Mouse (Mus musculus) retina, embryonic 14.5 days (tissue): ENCODE results near the gene Mmp9.

Experiments used
- DNase-seq: peaks from one replicate; pipeline ENCODE4 v3.0.0-alpha.2; 2015; ENCODE audit warnings: low spot score

Gene Mmp9

GRCm38 (mm10) chr2:164994156-164994555 lies 53.6 kb downstream of the Mmp9 start:
- DNase-seq, result no peak

DNA sequence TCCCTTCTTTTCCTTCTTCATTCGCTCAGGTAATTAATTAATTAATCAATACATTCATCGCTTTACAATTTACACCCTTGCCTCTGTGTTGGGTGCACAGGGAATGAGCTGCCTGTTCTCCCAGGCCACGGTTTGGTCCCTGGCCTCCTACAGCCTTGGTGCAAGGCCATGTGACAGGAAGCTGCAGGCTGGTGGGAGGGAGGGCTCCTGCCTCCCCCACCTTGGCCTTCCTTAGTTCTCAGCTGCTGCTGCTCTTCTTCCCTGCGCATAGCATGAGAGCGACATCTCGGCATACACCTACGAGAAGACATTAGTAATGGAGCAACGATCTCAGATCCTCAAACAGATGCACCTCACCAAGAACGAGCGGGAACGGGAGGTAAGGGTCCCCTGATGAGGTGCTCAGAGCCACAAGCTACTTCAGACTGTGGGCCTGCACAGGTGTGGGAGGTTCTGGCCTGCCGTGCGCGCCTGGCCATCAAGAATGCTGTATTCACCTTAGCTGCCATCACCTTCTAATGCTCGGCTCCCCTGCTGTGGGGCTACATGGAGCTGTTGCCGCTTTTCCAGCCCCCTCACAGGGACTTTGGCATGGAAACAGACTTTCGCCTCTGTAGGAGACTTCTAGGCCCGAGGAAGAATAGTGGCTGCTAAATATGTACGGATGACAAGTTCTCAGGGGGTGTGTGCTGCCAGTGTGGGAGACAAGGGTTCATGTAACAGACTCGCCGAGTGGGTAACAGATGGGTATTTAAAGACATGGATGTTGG lies 54.3 kb downstream of the Mmp9 start:
- DNase-seq, result no peak

DNA sequence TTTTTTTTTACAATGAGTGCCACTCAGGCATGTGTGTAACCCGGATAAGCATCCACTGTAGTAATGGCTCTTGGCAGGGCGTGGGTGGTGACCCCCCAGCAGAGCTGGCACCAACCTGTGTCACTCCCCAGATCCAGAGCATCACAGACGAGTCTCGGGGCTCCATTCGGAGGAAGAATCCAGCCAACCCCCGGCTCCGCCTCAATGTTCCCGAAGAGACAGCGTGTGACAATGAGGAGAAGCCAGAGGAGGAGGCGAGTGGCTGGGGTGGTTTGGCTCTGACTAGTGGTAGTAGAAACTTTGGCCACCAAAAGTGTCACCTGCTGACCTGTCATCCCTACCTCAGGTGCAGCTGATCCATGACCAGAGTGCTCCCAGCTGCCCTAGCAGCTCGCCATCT lies 55.4 kb downstream of the Mmp9 start:
- DNase-seq, result no peak

- DNase-seq, result peak; percentile 31
Observed at GRCm38 (mm10) chr2:164996848-164997720, 56.5 kb downstream of the Mmp9 start.

DNA sequence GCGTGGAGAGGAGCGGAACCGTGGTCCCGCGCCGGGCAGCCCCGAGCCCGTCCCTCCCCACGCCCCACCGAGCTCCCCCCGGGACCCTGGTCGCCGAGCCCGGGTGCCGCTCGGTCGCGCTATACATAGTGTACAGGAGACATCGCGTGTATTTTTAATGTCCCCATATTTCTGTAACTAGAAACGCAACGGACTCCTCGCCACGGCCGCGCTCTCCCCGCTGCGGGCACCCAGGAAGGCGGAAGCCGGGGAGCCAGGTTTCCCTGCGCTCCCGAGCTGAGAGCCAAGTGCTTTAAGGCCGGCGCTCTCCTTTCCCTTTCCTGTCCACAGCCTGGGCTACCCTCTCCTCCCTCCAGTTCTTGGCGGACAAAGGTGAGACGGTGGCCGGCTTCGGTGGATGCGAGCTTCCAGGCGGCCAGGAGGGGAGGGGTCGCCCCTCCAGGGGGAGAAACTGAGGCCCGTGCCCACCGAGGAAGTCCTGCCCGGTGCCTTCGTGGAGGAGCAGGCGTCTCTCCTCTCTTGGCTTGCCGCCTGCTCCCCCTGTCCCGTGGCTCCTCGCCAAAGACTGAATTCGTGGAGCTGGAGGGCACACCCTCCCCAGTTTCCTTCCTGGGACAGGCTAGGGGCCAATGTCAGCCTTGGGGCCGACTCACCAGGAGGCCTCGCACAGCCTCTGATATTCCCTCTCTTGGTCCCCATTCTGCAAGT lies 57.3 kb downstream of the Mmp9 start:
- DNase-seq, result peak; percentile 17

DNA sequence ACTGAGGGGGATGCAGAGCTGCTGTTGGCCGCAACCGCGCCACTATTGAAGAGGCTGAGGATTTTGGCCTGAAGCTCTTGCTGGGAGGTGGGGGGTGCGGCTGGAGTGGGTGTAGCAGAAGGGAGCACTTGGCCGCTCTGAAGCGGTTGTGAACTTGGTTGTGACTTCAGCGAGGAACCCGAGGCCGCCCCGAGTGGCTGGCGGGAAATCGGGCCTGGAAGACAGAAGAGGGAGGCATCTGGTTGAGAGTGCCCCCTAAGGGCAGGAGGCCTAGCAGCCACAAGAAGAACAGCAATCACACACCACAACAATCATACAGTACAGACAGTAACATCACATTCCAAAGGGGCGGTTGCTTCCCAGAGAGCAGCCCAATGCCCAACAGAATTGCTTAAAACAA lies 61.4 kb downstream of the Mmp9 start:
- no peak for DNase-seq

DNA sequence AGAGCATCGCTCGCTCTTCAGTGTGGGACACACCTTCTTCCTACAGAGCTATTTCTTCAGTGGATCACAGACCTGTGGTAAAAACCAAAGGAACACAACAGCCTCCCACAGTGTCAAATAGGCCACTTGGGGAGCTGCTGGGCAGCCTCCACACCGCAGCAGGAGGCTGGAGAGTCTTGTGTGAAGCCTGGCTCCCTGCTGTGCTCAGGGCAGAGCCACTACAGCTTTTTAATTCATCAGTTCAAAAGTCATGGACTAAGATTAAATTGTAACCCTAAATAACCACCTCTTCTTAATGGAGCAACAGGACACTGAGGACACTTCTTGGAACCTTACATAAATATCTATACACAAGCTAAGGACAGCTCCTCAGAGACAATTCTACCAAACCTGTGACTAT lies 62.5 kb downstream of the Mmp9 start:
- DNase-seq, result no peak

- DNase-seq, result no peak
Observed at GRCm38 (mm10) chr2:165004237-165004636, 63.7 kb downstream of the Mmp9 start.
